Mouse (Mus musculus): ENCODE measurements around the gene Krtap4-9. TPM values are rescaled to one million over a fixed set of nuclear protein-coding genes. Genes with fewer than 3 reads are reported as not detected.
"Not testable (repeated sequence)": the region's sequence is repeated elsewhere in the genome, so short reads cannot be mapped to it uniquely, and the experiment has no call there.

The Krtap4-9 gene
- polyA plus RNA-seq (2017; shearing (Covaris generic)) = not detected

GRCm38 (mm10) chr11:99784900-99785299 is at the start of gene Krtap4-9:
Gene Krtap4-9, plus strand, starts transcription at chr11:99785200.
- ATAC-seq = not testable (repeated sequence)

GRCm38 (mm10) chr11:99743985-99744384 is 41.0 kb upstream of the Krtap4-9 start:
- ATAC-seq = no peak

- ATAC-seq = no peak
Measured at GRCm38 (mm10) chr11:99758877-99759276, 26.1 kb upstream of the Krtap4-9 start.

DNA sequence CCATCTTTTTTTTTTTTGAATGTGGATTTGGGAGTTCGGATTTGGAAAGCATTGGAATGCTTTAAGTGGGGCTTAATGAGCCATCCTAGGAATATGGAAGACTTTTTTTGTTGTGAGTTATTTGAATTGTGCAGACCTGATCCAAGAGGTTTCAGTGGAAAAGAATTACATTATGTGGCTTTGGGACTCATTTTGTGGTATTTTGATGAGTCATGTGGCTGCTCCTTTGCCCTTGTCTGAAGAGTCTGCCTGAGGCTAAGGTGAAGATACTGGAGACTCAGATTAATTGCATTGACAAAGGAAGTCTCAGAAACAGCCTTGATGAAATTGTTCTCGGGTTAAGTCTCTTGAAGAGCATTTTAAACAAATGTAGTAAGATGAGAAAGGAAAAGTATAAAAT is 16.6 kb upstream of the Krtap4-9 start:
- no peak for ATAC-seq

DNA sequence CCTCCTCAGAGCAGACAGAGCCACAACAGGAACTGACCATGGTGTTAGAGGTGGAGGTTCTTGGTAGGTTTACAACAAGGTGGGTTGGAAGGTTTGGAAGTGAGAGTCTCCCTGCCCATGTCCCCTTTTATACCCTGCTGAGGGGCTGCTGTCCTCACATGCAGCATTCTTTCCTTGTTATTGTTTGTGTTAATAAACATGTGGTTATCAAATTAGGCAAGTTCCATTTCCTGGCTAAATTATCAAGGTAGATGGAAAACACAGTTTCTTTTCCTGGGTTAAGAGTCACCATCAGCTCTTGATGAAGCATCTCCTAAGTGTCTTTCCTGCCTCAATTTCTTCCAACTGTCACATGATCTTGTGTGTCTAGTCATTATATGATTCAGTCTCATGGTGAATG is 12.2 kb upstream of the Krtap4-9 start, which contains the start of gene Gm11595:
Gm11595 (minus strand) TSS at position 101 of the 400 bp plus-strand sequence.
- ATAC-seq = not testable (repeated sequence)

DNA sequence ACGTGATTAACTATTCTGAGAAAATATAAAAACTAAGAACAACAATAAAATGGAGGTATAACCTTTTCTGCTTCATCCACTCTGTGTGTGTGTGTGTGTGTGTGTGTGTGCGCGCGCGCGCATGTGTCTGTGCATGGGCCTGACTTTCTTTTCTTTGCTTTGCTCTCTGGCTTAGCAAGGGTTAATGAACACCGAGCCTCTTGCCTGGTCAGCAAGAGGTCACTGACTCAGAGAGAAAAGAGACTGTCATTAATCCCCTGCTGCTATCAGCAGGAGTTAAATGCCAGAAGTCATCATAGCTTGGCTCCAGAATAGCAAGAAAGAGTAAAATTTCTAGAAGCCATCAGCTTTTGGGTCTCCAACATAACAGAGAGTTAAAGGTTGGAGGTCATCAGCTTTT is 6.6 kb upstream of the Krtap4-9 start:
- ATAC-seq = no peak

GRCm38 (mm10) chr11:99780604-99781003 is 4.4 kb upstream of the Krtap4-9 start, which contains the start of gene Krtap4-8:
Gene Krtap4-8, minus strand, starts transcription at chr11:99780704.
- no peak for ATAC-seq

GRCm38 (mm10) chr11:99793367-99793766 is 8.4 kb downstream of the Krtap4-9 start, which contains the start of gene Gm11596:
Gene Gm11596, minus strand, starts transcription at chr11:99793467.
- ATAC-seq = no peak

DNA sequence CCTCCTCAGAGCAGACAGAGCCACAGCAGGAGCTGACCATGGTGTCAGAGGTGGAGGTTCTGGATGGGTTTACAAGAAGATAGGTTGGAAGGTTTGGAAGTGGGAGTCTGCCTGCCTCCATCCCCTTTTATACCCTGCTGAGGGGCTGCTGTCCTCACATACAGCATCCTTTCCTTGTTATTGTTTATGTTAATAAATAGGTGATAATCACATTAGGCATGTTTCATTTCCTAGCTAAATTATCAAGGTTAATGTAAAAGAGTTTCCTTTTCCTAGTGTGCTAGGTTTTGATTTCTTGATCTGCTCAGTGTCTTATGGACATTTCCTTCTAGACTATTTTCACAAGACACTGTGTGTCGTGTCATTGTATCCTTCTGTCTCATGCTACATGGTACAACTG is 13.8 kb downstream of the Krtap4-9 start, which contains the start of gene Gm11569:
Gm11569 (minus strand) TSS at position 101 of the 400 bp plus-strand sequence.
- not testable (repeated sequence) for ATAC-seq

- ATAC-seq = not testable (repeated sequence)
Measured at GRCm38 (mm10) chr11:99804346-99804745, 19.3 kb downstream of the Krtap4-9 start, which contains the start of gene Gm11554. Gene Gm11554, minus strand, starts transcription at chr11:99804446.

DNA sequence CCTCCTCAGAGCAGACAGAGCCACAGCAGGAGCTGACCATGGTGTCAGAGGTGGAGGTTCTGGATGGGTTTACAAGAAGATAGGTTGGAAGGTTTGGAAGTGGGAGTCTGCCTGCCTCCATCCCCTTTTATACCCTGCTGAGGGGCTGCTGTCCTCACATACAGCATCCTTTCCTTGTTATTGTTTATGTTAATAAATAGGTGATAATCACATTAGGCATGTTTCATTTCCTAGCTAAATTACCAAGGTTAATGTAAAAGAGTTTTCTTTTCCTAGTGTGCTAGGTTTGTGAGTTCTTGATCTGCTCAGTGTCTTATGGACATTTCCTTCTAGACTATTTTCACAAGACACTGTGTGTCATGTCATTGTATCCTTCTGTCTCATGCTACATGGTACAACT is 24.8 kb downstream of the Krtap4-9 start, which contains the start of gene Krtap4-13:
Krtap4-13 (minus strand) TSS at position 101 of the 400 bp plus-strand sequence.
- ATAC-seq = not testable (repeated sequence)

DNA sequence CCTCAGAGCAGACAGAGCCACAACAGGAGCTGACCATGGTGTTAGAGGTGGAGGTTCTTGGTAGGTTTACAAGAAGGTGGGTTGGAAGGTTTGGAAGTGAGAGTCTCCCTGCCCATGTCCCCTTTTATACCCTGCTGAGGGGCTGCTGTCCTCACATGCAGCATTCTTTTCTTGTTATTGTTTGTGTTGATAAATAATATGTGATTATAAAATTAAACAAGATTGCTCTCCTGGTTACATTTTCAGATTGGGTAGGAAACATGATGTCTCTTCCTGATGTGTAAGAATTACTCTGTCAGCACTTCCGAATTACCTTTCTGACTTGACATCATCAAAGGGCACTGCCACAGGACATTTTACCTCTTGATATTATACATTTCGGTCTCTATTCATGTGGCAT is 30.6 kb downstream of the Krtap4-9 start, which contains the start of gene Gm11564:
Gm11564 (minus strand) TSS at position 101 of the 400 bp plus-strand sequence.
- ATAC-seq = not testable (repeated sequence)

Other genes starting within 250 kb of the Krtap4-9 start
- not detected for gene Krt40, start 242.0 kb upstream of the Krtap4-9 start, polyA plus RNA-seq (2017; shearing (Covaris generic))
- not detected for gene Krtap3-3, start 234.3 kb upstream of the Krtap4-9 start, polyA plus RNA-seq (2017; shearing (Covaris generic))
- gene Krtap3-2, start 228.3 kb upstream of the Krtap4-9 start, polyA plus RNA-seq (2017; shearing (Covaris generic)) = not detected
- not detected for gene Gm11939, start 225.7 kb upstream of the Krtap4-9 start, polyA plus RNA-seq (2017; shearing (Covaris generic))
- gene Krtap3-1, start 218.6 kb upstream of the Krtap4-9 start, polyA plus RNA-seq (2017; shearing (Covaris generic)) = not detected
- not detected for gene Krtap1-5, start 204.2 kb upstream of the Krtap4-9 start, polyA plus RNA-seq (2017; shearing (Covaris generic))
- gene Krtap1-4, start 201.5 kb upstream of the Krtap4-9 start, polyA plus RNA-seq (2017; shearing (Covaris generic)) = not detected
- not detected for gene Krtap1-3, start 193.9 kb upstream of the Krtap4-9 start, polyA plus RNA-seq (2017; shearing (Covaris generic))
- not detected for gene Krtap9-3, start 187.1 kb upstream of the Krtap4-9 start, polyA plus RNA-seq (2017; shearing (Covaris generic))
- not detected for gene Gm11938, start 181.9 kb upstream of the Krtap4-9 start, polyA plus RNA-seq (2017; shearing (Covaris generic))
- not detected for gene Gm11937, start 175.0 kb upstream of the Krtap4-9 start, polyA plus RNA-seq (2017; shearing (Covaris generic))
- gene Krtap2-4, start 170.4 kb upstream of the Krtap4-9 start, polyA plus RNA-seq (2017; shearing (Covaris generic)) = not detected
- gene Gm11562, start 164.8 kb upstream of the Krtap4-9 start, polyA plus RNA-seq (2017; shearing (Covaris generic)) = not detected
- gene Krtap4-1, start 157.0 kb upstream of the Krtap4-9 start, polyA plus RNA-seq (2017; shearing (Covaris generic)) = not detected
- not detected for gene Krtap4-2, start 150.1 kb upstream of the Krtap4-9 start, polyA plus RNA-seq (2017; shearing (Covaris generic))
- not detected for gene Krtap4-7, start 141.1 kb upstream of the Krtap4-9 start, polyA plus RNA-seq (2017; shearing (Covaris generic))
- gene Gm11555, start 135.0 kb upstream of the Krtap4-9 start, polyA plus RNA-seq (2017; shearing (Covaris generic)) = not detected
- not detected for gene Gm11563, start 126.2 kb upstream of the Krtap4-9 start, polyA plus RNA-seq (2017; shearing (Covaris generic))
- not detected for gene Krtap4-6, start 119.2 kb upstream of the Krtap4-9 start, polyA plus RNA-seq (2017; shearing (Covaris generic))
- gene Gm14190, start 94.5 kb upstream of the Krtap4-9 start, polyA plus RNA-seq (2017; shearing (Covaris generic)) = not detected
- gene Gm14180, start 50.9 kb upstream of the Krtap4-9 start, polyA plus RNA-seq (2017; shearing (Covaris generic)) = not detected
- gene Gm11595, start 12.3 kb upstream of the Krtap4-9 start, polyA plus RNA-seq (2017; shearing (Covaris generic)) = not detected
- not detected for gene Krtap4-8, start 4.5 kb upstream of the Krtap4-9 start, polyA plus RNA-seq (2017; shearing (Covaris generic))
- not detected for gene Gm11596, start 8.3 kb downstream of the Krtap4-9 start, polyA plus RNA-seq (2017; shearing (Covaris generic))
- not detected for gene Gm11569, start 13.7 kb downstream of the Krtap4-9 start, polyA plus RNA-seq (2017; shearing (Covaris generic))
- not detected for gene Gm11554, start 19.2 kb downstream of the Krtap4-9 start, polyA plus RNA-seq (2017; shearing (Covaris generic))
- not detected for gene Krtap4-13, start 24.7 kb downstream of the Krtap4-9 start, polyA plus RNA-seq (2017; shearing (Covaris generic))
- not detected for gene Gm11564, start 30.5 kb downstream of the Krtap4-9 start, polyA plus RNA-seq (2017; shearing (Covaris generic))
- not detected for gene 2300003K06Rik, start 52.9 kb downstream of the Krtap4-9 start, polyA plus RNA-seq (2017; shearing (Covaris generic))
- not detected for gene Krtap4-16, start 66.4 kb downstream of the Krtap4-9 start, polyA plus RNA-seq (2017; shearing (Covaris generic))
- not detected for gene Gm11568, start 72.7 kb downstream of the Krtap4-9 start, polyA plus RNA-seq (2017; shearing (Covaris generic))
- gene Gm11559, start 79.3 kb downstream of the Krtap4-9 start, polyA plus RNA-seq (2017; shearing (Covaris generic)) = not detected
- not detected for gene Krtap9-1, start 88.2 kb downstream of the Krtap4-9 start, polyA plus RNA-seq (2017; shearing (Covaris generic))
- gene Gm11567, start 94.0 kb downstream of the Krtap4-9 start, polyA plus RNA-seq (2017; shearing (Covaris generic)) = not detected
- not detected for gene Krtap31-1, start 122.7 kb downstream of the Krtap4-9 start, polyA plus RNA-seq (2017; shearing (Covaris generic))
- not detected for gene Gm11565, start 129.6 kb downstream of the Krtap4-9 start, polyA plus RNA-seq (2017; shearing (Covaris generic))
- not detected for gene Krtap31-2, start 151.1 kb downstream of the Krtap4-9 start, polyA plus RNA-seq (2017; shearing (Covaris generic))
- gene Krtap9-5, start 163.3 kb downstream of the Krtap4-9 start, polyA plus RNA-seq (2017; shearing (Covaris generic)) = not detected
- not detected for gene Krtap29-1, start 193.9 kb downstream of the Krtap4-9 start, polyA plus RNA-seq (2017; shearing (Covaris generic))
- not detected for gene Krtap16-1, start 201.4 kb downstream of the Krtap4-9 start, polyA plus RNA-seq (2017; shearing (Covaris generic))
- gene Krtap17-1, start 208.8 kb downstream of the Krtap4-9 start, polyA plus RNA-seq (2017; shearing (Covaris generic)) = not detected
- not detected for gene Krt33a, start 231.0 kb downstream of the Krtap4-9 start, polyA plus RNA-seq (2017; shearing (Covaris generic))
- not detected for gene Krt33b, start 244.7 kb downstream of the Krtap4-9 start, polyA plus RNA-seq (2017; shearing (Covaris generic))

All from activated CD4-positive, CD25-positive, alpha-beta regulatory T cell, adult 4 months (primary cell).